Mouse (Mus musculus) liver, embryonic 15.5 days (tissue): ENCODE data around the gene Zzef1. TPM values are rescaled to one million over a fixed set of nuclear protein-coding genes. Genes with fewer than 3 reads are reported as not detected.
A peak's percentile ranks its signal among the peaks of the same experiment; 100 is the strongest.
"Not testable (repeated sequence)": the region's sequence is repeated elsewhere in the genome, so short reads cannot be mapped to it uniquely, and the experiment has no call there.

Experiments
- ATAC-seq: fragments of 200-750 bp; cut with Nextera tagmentation; 2 replicates; pipeline ENCODE4 v1.8.0; 2017; ENCODE audit warnings: moderate number of reproducible peaks, mild to moderate bottlenecking, moderate library complexity; ENCODE audit not compliant: insufficient read depth
- H3K27ac ChIP-seq: fragments of 300-500 bp; sonication (generic); replicated peaks from 2 replicates; pipeline ENCODE4 v1.5.1; 2015; ENCODE audit warnings: mild to moderate bottlenecking, inconsistent platforms
- H3K27me3 ChIP-seq: fragments of 300-500 bp; sonication (generic); 2 replicates; pipeline ENCODE4 v1.6.1; 2015; ENCODE audit warnings: mild to moderate bottlenecking, inconsistent platforms
- H3K36me3 ChIP-seq: fragments of 300-500 bp; sonication (generic); replicated peaks from 2 replicates; pipeline ENCODE4 v1.6.1; 2015; ENCODE audit warnings: moderate library complexity, mild to moderate bottlenecking, inconsistent platforms
- H3K4me1 ChIP-seq: fragments of 300-500 bp; sonication (generic); replicated peaks from 2 replicates; pipeline ENCODE4 v1.6.1; 2015; ENCODE audit warnings: inconsistent platforms
- H3K4me2 ChIP-seq: fragments of 300-500 bp; sonication (generic); 2 replicates; pipeline ENCODE4 v1.6.1; 2015; ENCODE audit warnings: moderate library complexity, mild to moderate bottlenecking, inconsistent platforms
- H3K4me3 ChIP-seq: fragments of 300-500 bp; sonication (generic); replicated peaks from 2 replicates; pipeline ENCODE4 v1.5.1; 2015; ENCODE audit warnings: mild to moderate bottlenecking, inconsistent platforms
- H3K9ac ChIP-seq: fragments of 300-500 bp; sonication (generic); 2 replicates; pipeline ENCODE4 v1.6.1; 2015; ENCODE audit warnings: moderate library complexity, mild to moderate bottlenecking, inconsistent platforms
- H3K9me3 ChIP-seq: fragments of 300-500 bp; sonication (generic); replicated peaks from 2 replicates; pipeline ENCODE4 v1.6.1; 2016; ENCODE audit warnings: inconsistent platforms
- WGBS: fragments of 180-500 bp; shearing (Covaris S2); methylation state at CpG from one replicate; pipeline ENCODE4 v1.1.7; 2015; ENCODE audit warnings: mixed read lengths; ENCODE audit not compliant: insufficient replicate concordance; 5-methylcytosine and 5-hydroxymethylcytosine counted together
- polyA plus RNA-seq: library from polyadenylated mRNA; unstranded; fragments of >200 nt; fragmentation: Nextera tagmentation; extraction: Ambion mirVana; gene quantifications from 2 replicates; pipeline ENCODE4 v1.2.1, GENCODE M21; 2015

Gene Zzef1
- polyA plus RNA-seq, 1 experiment from 2014 or later = 3.7 TPM

DNA sequence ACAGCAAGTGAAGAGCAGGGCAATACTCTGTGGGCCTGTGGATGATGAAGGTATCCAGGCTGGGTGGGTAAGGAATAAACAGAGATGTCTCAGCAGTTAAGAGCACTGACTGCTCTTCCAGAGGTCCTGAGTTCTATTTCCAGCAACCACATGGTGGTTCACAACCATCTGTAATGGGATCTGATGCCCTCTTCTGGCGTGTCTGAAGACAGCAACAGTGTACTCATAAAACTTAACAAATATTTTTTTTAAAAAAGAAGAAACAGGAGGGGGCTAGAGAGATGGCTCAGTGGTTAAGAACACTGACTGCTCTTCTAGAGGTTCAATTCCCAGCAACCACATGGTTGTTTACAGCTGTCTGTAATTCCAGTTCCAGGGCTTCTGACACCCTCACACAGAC, 23.4 kb upstream of the Zzef1 start:
- not testable (repeated sequence) for H3K4me2 ChIP-seq, H3K4me3 ChIP-seq, H3K9ac ChIP-seq, ATAC-seq, H3K4me1 ChIP-seq, H3K9me3 ChIP-seq, H3K27me3 ChIP-seq, H3K27ac ChIP-seq
- WGBS = 42% methylated on average over 1 of the region's 1 CpGs
- H3K36me3 ChIP-seq = peaks cover 28% of the 10 kb centered on the region

DNA sequence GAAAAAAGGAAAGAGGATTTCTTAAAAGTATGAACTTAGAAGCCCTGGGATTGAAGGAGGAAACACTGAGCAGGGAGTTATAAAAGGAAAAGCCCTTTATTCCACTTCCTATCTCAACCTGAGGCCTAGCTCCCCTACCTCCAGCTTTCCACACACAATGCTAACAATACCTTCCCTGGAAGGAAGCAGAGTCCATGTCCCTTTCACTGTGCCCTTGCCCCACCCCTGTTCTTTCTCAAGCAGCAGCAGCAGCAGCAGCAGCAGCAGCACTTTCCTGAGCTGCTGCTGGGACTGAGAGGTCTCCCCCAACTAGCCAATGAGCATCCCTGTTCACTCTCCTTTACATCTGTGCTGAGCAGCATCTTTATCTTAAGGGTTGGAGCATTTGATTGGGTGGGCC, 17.1 kb upstream of the Zzef1 start:
- no peak overlapping the region for H3K4me2 ChIP-seq
- no peak for ATAC-seq
- H3K9me3 ChIP-seq = no peaks in the 10 kb centered on the region
- H3K36me3 ChIP-seq = no peaks in the 10 kb centered on the region
- H3K27ac ChIP-seq = no peak overlapping the region
- no peak overlapping the region for H3K9ac ChIP-seq
- no peaks in the 10 kb centered on the region for H3K4me1 ChIP-seq
- no peak overlapping the region for H3K4me3 ChIP-seq
- no peaks in the 10 kb centered on the region for H3K27me3 ChIP-seq

DNA sequence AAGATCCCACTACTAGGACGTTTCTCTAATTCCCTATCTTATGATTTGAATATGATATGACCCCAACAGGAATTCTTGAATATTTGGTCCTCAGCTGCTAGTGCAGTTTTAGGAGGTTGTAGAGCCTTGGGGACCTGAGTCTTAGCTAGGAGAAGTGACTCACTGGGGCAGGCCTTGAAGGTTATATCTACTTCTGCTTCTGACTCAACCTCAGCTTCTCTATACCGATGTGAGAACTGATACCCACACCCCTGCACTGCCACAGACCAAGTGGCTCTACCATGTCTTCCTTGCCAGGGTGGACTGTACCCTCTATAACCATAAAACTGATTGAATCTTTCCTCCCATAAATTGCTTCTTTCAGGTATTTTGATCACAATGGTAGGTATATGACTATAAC, 13.9 kb upstream of the Zzef1 start:
- Histone ChIP-seq H3K27me3 (no peaks in the 10 kb centered on the region), H3K9me3 (no peaks in the 10 kb centered on the region), H3K27ac (no peak overlapping the region), H3K4me2 (no peak overlapping the region), H3K36me3 (no peaks in the 10 kb centered on the region), H3K9ac (no peak overlapping the region), H3K4me3 (no peak overlapping the region), H3K4me1 (no peaks in the 10 kb centered on the region)
- no peak for ATAC-seq
- WGBS = 27% methylated on average over 2 of the region's 2 CpGs

DNA sequence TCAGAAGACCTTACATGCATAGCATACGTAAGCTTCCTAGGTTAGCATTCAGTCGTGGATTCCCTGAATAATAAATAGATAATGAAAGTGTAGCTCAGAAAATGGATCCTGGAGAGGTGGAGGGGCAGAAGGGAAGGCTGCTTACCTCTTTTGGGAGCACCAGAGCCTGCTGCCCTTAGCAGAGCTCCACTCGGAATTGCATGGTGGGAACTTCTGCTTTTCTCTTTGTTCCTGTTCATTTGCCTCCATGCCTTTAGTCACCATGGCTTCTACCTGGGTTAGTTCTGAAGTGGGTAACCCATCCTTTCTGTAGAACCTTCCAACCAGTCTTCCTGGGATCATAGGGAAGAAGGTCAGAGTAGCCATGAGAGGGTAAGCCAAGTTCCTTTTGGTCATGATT, 13.5 kb upstream of the Zzef1 start:
- no peak for ATAC-seq
- no peak overlapping the region for H3K4me2 ChIP-seq
- 65% methylated on average over 3 of the region's 3 CpGs for WGBS

DNA sequence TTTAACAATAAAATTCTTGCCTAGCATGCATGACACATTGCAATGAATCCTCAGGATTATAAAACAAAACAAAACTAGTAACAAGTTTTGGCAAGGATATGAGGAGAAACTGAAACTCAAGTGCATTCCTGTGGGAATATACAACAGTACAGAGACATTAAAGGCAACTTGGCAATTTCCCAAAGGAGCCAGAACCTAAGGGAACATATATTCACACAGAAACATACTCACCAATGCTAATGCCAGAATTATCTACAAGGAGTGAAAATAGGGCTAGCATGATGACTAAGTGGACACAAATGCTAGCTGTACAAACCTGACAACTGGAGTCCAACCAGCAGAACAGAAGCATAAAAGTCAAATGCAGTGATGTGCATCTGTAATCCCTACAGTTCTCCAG, 4.0 kb upstream of the Zzef1 start:
- Histone ChIP-seq H3K9me3 (no peaks in the 10 kb centered on the region), H3K36me3 (no peaks in the 10 kb centered on the region), H3K27ac (no peak overlapping the region), H3K9ac (no peak overlapping the region), H3K4me3 (no peak overlapping the region), H3K4me1 (peaks cover 21% of the 10 kb centered on the region), H3K27me3 (no peaks in the 10 kb centered on the region), H3K4me2 (no peak overlapping the region)
- ATAC-seq = no peak

More for the DNA sequence above, 13.5 kb upstream of the Zzef1 start:
- no peak overlapping the region for H3K9ac ChIP-seq
- no peaks in the 10 kb centered on the region for H3K9me3 ChIP-seq
- no peaks in the 10 kb centered on the region for H3K36me3 ChIP-seq
- H3K27me3 ChIP-seq = no peaks in the 10 kb centered on the region
- no peak overlapping the region for H3K27ac ChIP-seq
- H3K4me1 ChIP-seq = no peaks in the 10 kb centered on the region
- no peak overlapping the region for H3K4me3 ChIP-seq

DNA sequence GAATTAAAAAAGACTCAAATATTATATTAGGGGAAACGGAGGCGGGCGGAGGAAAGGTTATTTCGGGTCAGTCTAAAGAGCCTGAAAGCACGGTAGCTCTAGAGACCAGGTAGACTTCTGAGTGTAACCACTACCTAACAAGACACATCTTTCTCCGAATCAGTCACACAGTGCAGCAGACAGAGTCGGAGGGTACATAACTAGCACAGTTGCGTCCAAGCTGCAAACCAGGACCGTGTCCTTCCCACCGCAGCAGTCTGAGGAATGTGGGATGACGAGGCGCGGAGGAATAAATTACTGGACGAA, 924 bp upstream of the Zzef1 start:
- ATAC-seq = no peak
- H3K4me1 ChIP-seq = peaks cover 34% of the 10 kb centered on the region
- no peaks in the 10 kb centered on the region for H3K36me3 ChIP-seq
- no peaks in the 10 kb centered on the region for H3K27me3 ChIP-seq
- 12% methylated on average over 14 of the region's 14 CpGs for WGBS
- peak overlapping the region; percentile 87 for H3K4me2 ChIP-seq
- peak overlapping the region; percentile 95 for H3K4me3 ChIP-seq
- peak overlapping the region; percentile 87 for H3K9ac ChIP-seq
- H3K9me3 ChIP-seq = no peaks in the 10 kb centered on the region
- H3K27ac ChIP-seq = peak overlapping the region; percentile 89

DNA sequence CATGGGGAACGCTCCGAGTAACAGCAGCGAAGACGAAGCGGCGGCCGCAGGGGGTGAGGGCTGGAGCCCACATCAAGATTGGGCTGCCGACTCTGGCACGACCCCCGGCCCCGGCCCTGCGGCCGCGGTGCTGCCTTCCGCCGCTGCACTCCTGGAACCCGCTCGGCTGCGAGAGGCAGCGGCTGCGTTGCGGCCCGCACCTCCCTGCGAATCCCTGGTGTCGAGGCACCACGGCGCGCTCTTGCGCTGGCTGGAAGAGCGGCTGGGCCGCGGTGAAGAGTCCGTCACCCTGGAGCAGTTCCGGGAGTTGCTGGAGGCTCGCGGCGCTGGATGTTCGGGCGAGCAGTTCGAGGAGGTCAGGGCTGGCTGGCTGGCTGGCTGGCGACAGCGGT, 266 bp downstream of the Zzef1 start:
- Histone ChIP-seq H3K4me2 (peak overlapping the region; percentile 87), H3K27ac (peak overlapping the region; percentile 89), H3K9ac (peak overlapping the region; percentile 96), H3K36me3 (no peaks in the 10 kb centered on the region), H3K9me3 (no peaks in the 10 kb centered on the region), H3K4me3 (peak overlapping the region; percentile 95), H3K27me3 (no peaks in the 10 kb centered on the region), H3K4me1 (peaks cover 38% of the 10 kb centered on the region)
- under 1% methylated on average over 42 of the region's 42 CpGs for WGBS
- ATAC-seq = peak; percentile 31

DNA sequence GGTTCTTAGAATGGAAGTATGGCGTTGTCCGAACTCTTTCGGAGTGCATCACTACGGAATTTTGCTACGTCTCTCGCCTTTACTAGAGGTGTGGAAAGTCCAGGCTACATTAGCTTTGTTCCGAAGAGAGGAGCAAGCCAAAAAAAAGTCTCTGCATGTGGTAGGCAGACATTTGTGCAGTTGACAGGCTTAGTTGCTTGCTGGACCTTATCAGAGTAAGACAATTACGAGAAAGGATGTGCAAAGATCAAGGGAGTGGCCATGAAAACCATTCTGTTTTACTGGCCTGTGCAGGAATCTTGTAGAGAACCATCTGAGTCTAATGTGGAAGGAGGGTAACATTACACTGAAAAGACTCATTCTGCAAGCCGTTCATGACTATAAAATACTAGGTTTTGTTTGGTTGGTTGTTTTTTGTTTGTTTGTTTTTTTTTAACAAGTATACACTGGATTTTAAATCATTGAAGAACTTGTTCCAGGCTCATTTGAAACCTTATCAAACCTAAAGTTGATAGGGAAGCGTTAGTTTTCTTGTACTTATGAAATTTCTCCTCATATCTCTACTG, 830 bp downstream of the Zzef1 start:
- 7% methylated on average over 10 of the region's 10 CpGs for WGBS
- H3K4me3 ChIP-seq = peak overlapping the region; percentile 95
- peaks cover 39% of the 10 kb centered on the region for H3K4me1 ChIP-seq
- no peaks in the 10 kb centered on the region for H3K36me3 ChIP-seq
- H3K4me2 ChIP-seq = peak overlapping the region; percentile 87
- peak overlapping the region; percentile 96 for H3K9ac ChIP-seq
- peak overlapping the region; percentile 89 for H3K27ac ChIP-seq
- no peak for ATAC-seq
- no peaks in the 10 kb centered on the region for H3K9me3 ChIP-seq
- H3K27me3 ChIP-seq = no peaks in the 10 kb centered on the region

DNA sequence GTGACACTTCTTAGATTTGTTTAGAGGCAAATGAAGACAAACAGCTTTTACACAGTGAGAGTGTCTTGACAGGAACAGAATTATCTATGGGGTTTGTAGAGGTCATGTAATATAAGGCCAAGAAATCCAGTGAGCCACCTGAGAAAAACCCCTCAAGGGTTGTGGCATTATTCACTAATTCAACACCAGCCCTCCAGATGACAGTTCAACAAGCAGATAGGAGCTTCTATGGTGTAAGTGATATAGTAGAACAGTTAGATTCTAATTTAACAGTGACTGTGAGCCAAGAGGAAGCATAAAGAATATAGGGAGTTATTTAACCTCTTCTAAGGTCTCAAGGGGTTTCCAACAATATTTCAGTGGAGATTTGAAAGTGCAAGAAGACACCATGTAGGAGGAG, 2.1 kb downstream of the Zzef1 start:
- Histone ChIP-seq H3K27me3 (no peaks in the 10 kb centered on the region), H3K9ac (no peak overlapping the region), H3K4me3 (no peak overlapping the region), H3K4me2 (no peak overlapping the region), H3K27ac (no peak overlapping the region), H3K9me3 (no peaks in the 10 kb centered on the region), H3K4me1 (peaks cover 37% of the 10 kb centered on the region), H3K36me3 (no peaks in the 10 kb centered on the region)
- no peak for ATAC-seq

DNA sequence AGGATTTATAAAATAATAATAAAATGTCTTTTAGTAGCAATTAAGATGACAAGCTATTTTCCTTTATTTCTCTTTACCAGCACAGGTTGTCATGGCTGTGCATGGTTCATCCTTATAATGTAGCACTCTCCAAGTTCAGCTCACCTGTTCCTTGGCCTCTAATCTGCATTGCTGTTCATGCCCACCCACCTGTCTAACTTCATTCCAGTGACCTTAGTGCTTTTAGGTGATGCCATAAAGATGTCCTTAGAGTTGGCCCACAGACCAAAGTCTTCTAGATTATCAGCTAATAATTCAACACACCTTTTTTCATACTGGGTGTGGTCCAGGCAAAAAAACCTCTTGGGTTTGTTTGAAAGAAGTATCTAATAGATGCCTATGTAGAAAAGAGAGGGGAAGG, 5.2 kb downstream of the Zzef1 start:
- Histone ChIP-seq H3K4me2 (no peak overlapping the region), H3K4me1 (peaks cover 25% of the 10 kb centered on the region), H3K4me3 (no peak overlapping the region), H3K36me3 (no peaks in the 10 kb centered on the region), H3K27ac (no peak overlapping the region), H3K9ac (no peak overlapping the region), H3K9me3 (no peaks in the 10 kb centered on the region), H3K27me3 (no peaks in the 10 kb centered on the region)
- ATAC-seq = no peak

DNA sequence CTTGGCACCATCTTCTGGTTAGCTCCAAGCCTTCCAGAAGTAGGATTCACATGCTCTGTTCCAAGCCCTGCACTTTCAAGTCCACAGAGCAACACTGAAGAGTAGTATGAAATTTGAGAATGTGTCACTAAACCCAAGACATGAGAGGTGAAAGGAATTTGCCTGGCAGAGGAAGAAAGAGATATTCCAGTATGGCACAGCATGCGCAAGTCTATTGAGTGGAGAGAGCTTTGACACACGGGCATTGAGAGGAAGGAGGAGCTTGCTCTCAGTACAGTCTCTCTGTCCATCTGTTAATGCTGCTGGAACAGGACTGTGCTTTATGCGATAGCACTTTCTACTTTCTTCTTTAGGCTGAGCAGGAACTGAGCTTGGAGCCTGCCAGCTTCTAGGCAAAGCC, 7.0 kb downstream of the Zzef1 start:
- H3K27ac ChIP-seq = no peak overlapping the region
- whole genome bisulfite sequencing = 76% methylated on average over 3 of the region's 3 CpGs
- no peaks in the 10 kb centered on the region for H3K9me3 ChIP-seq
- no peaks in the 10 kb centered on the region for H3K27me3 ChIP-seq
- H3K9ac ChIP-seq = no peak overlapping the region
- H3K4me3 ChIP-seq = no peak overlapping the region
- no peak for ATAC-seq
- H3K36me3 ChIP-seq = no peaks in the 10 kb centered on the region
- no peak overlapping the region for H3K4me2 ChIP-seq
- H3K4me1 ChIP-seq = peaks cover 13% of the 10 kb centered on the region

DNA sequence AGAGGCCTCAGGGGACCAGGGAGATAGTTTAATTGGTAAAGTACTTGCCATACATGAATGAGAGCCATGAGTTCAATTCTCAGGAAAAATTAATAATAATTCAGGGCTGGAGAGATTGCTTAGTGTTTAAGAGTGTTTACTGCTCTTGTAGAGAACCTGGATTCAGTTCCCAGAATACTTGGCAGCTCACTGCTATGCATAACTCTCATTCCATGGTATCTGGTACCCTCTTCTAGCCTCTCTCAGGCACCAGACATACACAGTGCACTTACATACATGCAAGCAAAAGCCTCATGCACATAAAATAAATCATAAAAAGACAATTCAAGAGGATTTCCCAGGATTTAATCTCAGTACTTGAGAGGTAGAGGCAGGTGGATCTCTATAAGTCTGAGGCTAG, 8.6 kb downstream of the Zzef1 start:
- Histone ChIP-seq H3K9ac (no peak overlapping the region), H3K4me1 (peaks cover 10% of the 10 kb centered on the region), H3K9me3 (no peaks in the 10 kb centered on the region), H3K27me3 (no peaks in the 10 kb centered on the region), H3K4me3 (no peak overlapping the region), H3K36me3 (no peaks in the 10 kb centered on the region), H3K4me2 (no peak overlapping the region), H3K27ac (no peak overlapping the region)
- ATAC-seq = no peak
